Mouse (Mus musculus) adrenal gland, adult 2 months (tissue): ENCODE data around the gene Slc16a2. TPM values are rescaled to one million over a fixed set of nuclear protein-coding genes. Genes with fewer than 3 reads are reported as not detected.

ENCODE experiments used
- DNase-seq: peaks from one replicate; pipeline ENCODE4 v3.0.0; 2021
- long read RNA-seq: library from polyadenylated mRNA; stranded (forward); transcript quantifications from one replicate; pipeline ENCODE4 v2.0.0, GENCODE M21; 2021
- polyA plus RNA-seq: library from polyadenylated mRNA; depleted of rRNA; stranded (reverse); fragments of >200 nt; gene quantifications from 2 replicates; pipeline ENCODE4 v1.2.3, GENCODE M21; 2012; rRNA removed
- total RNA-seq, 2 experiments: library from RNA; stranded (reverse); gene quantifications; 2 replicates each; pipeline ENCODE4 v1.2.3; 2021

Slc16a2 gene
- 10 to 100 TPM; 30.7 to 46.6 TPM for total RNA-seq
- polyA plus RNA-seq, result 45.9 and 51.8 TPM in 2 replicates
- long read RNA-seq, full-length matches to known transcripts, result 4 of 21 reads
- long read RNA-seq, partial matches to known transcripts, result 1 of 21 reads
- long read RNA-seq, other reads (novel, unspliced or antisense), result 16 of 21 reads

DNA sequence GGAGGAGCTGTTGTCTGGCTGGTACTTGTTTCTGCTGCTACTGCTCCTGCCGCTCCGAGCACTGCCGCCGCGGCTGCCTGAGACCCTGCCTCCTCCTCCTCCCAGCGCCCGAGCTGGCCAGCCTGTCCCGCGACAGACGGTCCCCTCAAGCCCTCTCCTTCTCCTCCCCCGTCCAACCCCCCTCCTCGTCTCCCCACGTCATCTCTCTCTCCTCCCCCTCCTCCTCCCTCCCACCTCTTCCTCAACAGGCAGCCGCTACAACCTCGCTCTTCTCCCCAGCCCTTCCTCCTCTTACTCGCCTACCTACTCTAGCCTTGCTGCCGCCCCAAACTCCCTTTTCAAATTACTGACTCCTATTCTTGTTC is at the start of gene Slc16a2:
TSS of gene Slc16a2 (minus strand) at position 152 of the 365 bp plus-strand sequence.
- peak; percentile 72 for DNase-seq

GRCm38 (mm10) chrX:103863502-103863901 is 41.7 kb upstream of the Slc16a2 start:
- DNase-seq, result no peak

- no peak for DNase-seq
These were observed 41.1 kb upstream of the Slc16a2 start for GRCm38 (mm10) chrX:103862877-103863276.

GRCm38 (mm10) chrX:103845266-103845665 is 23.5 kb upstream of the Slc16a2 start:
- no peak for DNase-seq

- no peak for DNase-seq
These were observed 7.1 kb upstream of the Slc16a2 start for GRCm38 (mm10) chrX:103828836-103829235.

GRCm38 (mm10) chrX:103822271-103822811 is 558 bp upstream of the Slc16a2 start:
- peak; percentile 75 for DNase-seq

GRCm38 (mm10) chrX:103821195-103821831 is 470 bp downstream of the Slc16a2 start:
- peak; percentile 26 for DNase-seq

DNA sequence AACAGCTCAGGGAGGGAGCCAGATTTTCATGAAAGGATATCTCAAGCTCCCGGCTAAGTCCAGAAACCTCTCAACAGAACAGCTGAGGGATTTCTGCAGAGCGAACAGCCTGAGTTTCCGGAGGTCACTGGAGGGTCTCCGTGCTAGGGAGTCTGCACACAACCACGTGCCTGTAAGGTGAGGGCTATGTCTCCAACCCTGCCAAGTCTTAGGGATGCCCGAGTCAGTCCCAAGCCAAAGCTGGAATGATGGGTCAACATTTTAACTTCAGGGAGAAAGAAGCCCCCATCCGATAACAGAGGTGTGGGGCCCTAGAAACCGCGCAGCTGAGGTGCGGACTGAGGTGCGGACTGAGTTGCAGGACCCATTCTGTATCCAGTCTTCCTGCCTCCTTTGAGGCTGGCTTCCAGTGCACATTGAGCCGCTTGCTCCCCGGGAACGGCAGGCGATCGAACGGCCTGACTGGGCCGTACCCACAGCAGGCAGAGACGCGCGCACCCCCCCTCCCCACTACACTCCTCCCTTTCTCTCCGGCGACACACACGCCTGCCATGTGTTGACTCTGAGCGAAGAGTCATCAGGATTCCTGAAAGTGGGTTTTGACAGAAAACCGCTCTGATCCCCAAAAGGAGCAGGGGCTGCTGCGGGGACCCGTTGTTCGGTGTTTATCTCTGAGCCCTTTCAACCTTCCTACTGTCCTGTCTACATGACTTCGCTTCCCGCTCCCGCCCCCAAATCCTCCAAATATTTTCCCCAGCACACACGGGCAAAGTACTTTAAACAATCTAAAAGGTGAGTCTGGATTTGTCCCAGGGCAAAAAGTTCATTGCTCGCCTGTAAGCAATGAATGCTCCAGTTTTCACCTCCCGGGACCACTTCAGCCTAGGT is 1.2 kb downstream of the Slc16a2 start:
- DNase-seq, result peak; percentile 33

DNA sequence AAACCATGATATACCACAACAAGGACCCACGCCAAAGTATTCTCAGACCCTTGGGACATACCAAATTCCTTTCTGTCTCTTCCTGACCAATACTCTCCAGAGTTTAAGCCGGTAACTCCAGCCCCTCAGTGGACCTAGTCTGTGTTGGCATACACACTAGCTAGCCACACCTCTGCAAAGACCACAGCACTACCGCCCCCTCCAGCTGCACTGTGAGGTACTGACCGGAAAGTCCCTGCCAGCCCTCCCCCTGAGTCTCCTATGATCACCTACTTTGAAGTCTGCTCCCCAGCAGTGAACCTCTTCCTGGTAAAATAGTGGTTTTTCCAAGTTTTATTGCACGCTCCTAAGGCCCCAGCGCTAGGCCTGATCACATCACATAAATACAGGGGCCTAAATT is 2.5 kb downstream of the Slc16a2 start:
- DNase-seq, result no peak

- DNase-seq, result no peak
These were observed 9.1 kb downstream of the Slc16a2 start for GRCm38 (mm10) chrX:103812690-103813089.

DNA sequence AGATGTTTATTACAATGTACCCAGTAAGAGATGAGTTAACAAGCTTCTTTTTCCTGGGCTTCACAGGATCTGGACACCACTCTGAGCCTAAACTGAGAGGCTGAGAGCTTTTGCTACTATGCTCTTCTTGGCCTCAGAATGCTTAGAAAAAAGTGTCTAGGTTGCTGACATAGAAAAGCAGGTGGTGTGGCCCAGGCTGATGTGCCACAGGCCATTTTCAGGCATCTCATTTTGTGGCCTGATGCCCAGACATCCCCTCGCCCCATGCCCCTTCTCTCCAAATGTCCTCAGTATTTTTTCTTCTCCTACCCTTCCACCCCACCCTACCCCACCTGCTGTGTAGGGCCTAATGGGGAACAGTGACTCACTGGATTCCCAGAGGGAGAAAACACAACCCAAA is 11.3 kb downstream of the Slc16a2 start:
- no peak for DNase-seq

DNA sequence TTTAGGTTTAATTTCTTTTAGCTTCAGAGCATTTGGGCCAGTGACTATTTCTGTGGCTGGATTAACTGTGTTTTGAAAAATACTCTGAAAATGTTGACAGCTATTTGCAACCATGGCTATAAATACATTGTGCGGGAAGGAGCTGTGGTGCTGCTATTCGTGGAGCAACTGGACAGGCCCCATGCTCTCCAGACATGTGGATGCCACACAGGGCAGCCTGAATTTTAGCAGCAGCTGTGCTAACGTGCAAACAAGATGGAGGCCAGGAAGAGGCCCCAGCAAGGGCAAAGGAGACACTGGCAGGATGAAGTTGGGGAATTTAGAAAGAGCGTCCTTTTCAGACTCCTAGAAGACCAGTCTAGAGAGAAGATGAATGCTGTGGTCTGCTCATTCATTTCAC is 15.4 kb downstream of the Slc16a2 start:
- DNase-seq, result no peak

- DNase-seq, result peak; percentile 25
These were observed 24.8 kb downstream of the Slc16a2 start for GRCm38 (mm10) chrX:103796961-103797360.

DNA sequence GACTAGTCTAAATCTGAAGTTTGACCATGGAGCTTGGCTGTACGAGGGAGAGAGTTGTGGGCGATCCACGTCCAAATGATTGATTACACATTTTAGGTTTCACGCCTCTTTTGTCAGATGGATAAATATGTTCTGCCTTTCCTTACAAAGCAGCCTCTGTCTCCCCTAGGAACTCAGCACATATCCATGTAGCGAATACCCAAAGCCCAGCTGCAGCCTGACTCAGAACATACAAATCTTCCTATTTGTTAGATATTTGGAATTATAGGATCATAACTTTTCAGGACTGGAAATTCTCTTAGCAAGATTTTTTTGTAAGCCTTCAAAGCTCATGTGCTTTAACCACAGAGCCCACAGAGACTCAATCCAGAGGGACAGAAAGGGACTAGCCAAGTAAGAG is 26.3 kb downstream of the Slc16a2 start:
- no peak for DNase-seq

DNA sequence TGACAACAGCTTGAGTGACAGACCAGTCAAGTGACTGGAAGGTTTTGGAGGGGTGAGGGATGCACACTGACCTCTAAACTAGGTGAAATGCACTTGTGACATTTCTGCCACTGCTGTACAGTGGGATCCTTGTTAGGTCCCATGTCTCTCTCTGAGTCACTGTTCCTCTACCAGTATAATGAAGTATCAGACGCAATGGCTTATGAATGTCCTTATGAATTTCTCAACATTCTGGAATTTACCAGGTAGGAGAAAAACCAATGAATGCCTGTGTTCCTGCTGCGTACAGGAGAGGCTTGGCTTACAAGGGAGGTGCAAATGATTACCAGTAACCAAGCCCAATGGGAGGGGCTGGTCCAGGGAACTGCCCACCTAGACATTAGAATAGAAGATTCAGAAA is 30.5 kb downstream of the Slc16a2 start:
- no peak for DNase-seq

DNA sequence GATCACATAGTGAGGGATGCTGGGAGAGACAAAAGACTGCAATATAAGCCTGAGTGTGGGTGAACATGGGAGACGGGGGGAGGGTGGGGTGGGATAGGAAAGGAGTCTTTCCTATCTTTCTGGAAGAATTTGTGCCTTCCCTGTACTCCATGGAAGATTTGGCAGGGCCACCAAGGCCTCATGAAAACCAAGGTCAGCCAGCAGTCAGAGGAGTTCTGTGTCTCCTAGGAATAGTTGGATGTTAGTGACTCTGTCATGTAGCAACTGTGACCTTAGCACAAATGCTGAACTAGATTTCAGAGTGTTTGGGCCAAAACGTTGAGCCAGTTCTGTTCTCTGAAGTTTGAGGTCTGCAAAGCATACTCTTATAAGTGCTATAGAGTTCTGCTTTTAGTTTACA is 36.1 kb downstream of the Slc16a2 start:
- DNase-seq, result peak; percentile 66

DNA sequence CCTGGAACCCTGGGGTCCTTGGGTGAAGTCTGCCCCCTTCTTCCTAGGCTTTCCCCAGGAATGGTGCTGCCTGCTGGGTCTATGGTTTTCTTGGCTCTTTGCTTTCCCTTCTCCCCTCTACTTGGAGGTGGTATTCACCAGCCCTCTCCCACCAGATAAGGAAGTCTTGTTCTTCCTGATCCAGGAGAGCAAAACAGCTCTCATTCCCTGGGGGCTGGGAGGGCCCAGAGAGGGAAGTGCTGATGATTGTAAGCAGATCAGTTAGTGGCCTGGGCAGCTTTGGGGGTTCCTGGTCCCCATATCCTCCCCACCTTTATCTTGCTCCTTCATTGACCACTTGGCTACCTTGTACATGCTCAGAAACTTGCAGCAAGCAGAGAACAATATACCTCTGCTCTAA is 45.4 kb downstream of the Slc16a2 start:
- no peak for DNase-seq

GRCm38 (mm10) chrX:103746197-103746596 is 75.6 kb downstream of the Slc16a2 start:
- DNase-seq, result no peak

- no peak for DNase-seq
These were observed 77.4 kb downstream of the Slc16a2 start for GRCm38 (mm10) chrX:103744171-103745039.

- DNase-seq, result no peak
These were observed 79.8 kb downstream of the Slc16a2 start for GRCm38 (mm10) chrX:103742057-103742315.

GRCm38 (mm10) chrX:103741215-103742056 is 80.3 kb downstream of the Slc16a2 start:
- peak; percentile 83 for DNase-seq
